Comparison of ENCODE assay signal across 13 mouse cellular contexts in genomic region chrX:160153147-160153815, GRCm38 (mm10). TPM values are rescaled to one million over a fixed set of nuclear protein-coding genes. Genes with fewer than 3 reads are reported as not detected.
A peak's percentile ranks its signal among the peaks of the same experiment; 100 is the strongest.
DNase-seq lines count a peak whose midpoint lies in the region; ATAC-seq and TF ChIP-seq lines count a peak whose summit lies in the region.
"Had no signal": no experiment of that assay in that cellular context is flagged by ENCODE, and none has a peak within 500 bp of the region (broad histone marks: within the 10 kb centered on the region; RNA-seq: fewer than 3 reads in every experiment).

No protein-coding gene starts in this region.

- H3K27me3 ChIP-seq in kidney, postnatal 0 days (ENCODE audit: insufficient read depth, low read length), result no peaks in the 10 kb centered on the region
- H3K27me3 ChIP-seq in kidney, embryonic 14.5 days (ENCODE audit: control insufficient read depth, insufficient read depth, low read length), result no peaks in the 10 kb centered on the region
- no peaks in the 10 kb centered on the region for H3K27me3 ChIP-seq in midbrain, postnatal 0 days (ENCODE audit: insufficient read depth, low read length)
- H3K27me3 ChIP-seq in midbrain, embryonic 10.5 days (ENCODE audit: low read depth, poor library complexity, severe bottlenecking), result peaks cover 42% of the 10 kb centered on the region
- H3K27me3 ChIP-seq: liver, embryonic 13.5 days had no signal

- TF ChIP-seq CTCF in kidney, postnatal 0 days (IDR thresholded peaks at IDR 0.05; ENCODE audit: low read depth), result peak; percentile 77
- TF ChIP-seq CTCF in midbrain, postnatal 0 days (IDR thresholded peaks at IDR 0.05), result peak; percentile 78

- DNase-seq in kidney, postnatal 0 days (ENCODE audit: low spot score), result peak; percentile 51
- peak; percentile 55 for DNase-seq in midbrain, postnatal 0 days (ENCODE audit: low spot score)
- DNase-seq in midbrain, embryonic 10.5 days (ENCODE audit: low spot score), result no peak
- peak; percentile 70 for DNase-seq in adipocyte (ENCODE audit: low spot score)
- peak; percentile 27 for DNase-seq in retina, embryonic 14.5 days (ENCODE audit: low spot score)
- no peak for DNase-seq in urinary bladder, postnatal 36 days (ENCODE audit: low spot score in 2 of 2)
- DNase-seq: cerebellum, adult 18-20 months; liver, embryonic 13.5 days; thymus, postnatal 4 days had no signal

- 56% methylated on average over 4 of the region's 4 CpGs for WGBS in kidney, postnatal 0 days
- 67% methylated on average over 4 of the region's 4 CpGs for WGBS in kidney, embryonic 14.5 days
- WGBS in midbrain, postnatal 0 days, result 60% methylated on average over 4 of the region's 4 CpGs
- WGBS in midbrain, embryonic 10.5 days, result 55% methylated on average over 4 of the region's 4 CpGs

- H3K36me3 ChIP-seq in kidney, postnatal 0 days (ENCODE audit: insufficient read depth, low read length), result no peaks in the 10 kb centered on the region
- no peaks in the 10 kb centered on the region for H3K36me3 ChIP-seq in kidney, embryonic 14.5 days (ENCODE audit: control insufficient read depth, insufficient read depth, low read length)
- H3K36me3 ChIP-seq in midbrain, postnatal 0 days (ENCODE audit: insufficient read depth, low read length), result no peaks in the 10 kb centered on the region
- H3K36me3 ChIP-seq in midbrain, embryonic 10.5 days, result no peaks in the 10 kb centered on the region
- H3K36me3 ChIP-seq: forebrain, embryonic 10.5 days; heart, embryonic 10.5 days; liver, embryonic 13.5 days had no signal

- ATAC-seq in kidney, postnatal 0 days (replicated peaks; ENCODE audit: low FRiP score, low read depth), result no peak
- no peak for ATAC-seq in kidney, embryonic 14.5 days (ENCODE audit: low FRiP score, low TSS enrichment)
- ATAC-seq in midbrain, postnatal 0 days (ENCODE audit: low FRiP score), result no peak

- H3K4me3 ChIP-seq in kidney, postnatal 0 days (replicated peaks; ENCODE audit: low read depth, low read length), result no peak overlapping the region
- H3K4me3 ChIP-seq in kidney, embryonic 14.5 days (ENCODE audit: low read length), result no peak overlapping the region
- no peak overlapping the region for H3K4me3 ChIP-seq in midbrain, postnatal 0 days (ENCODE audit: low read depth, low read length)
- H3K4me3 ChIP-seq in midbrain, embryonic 10.5 days, result no peak overlapping the region
- H3K4me3 ChIP-seq: forebrain, embryonic 10.5 days; heart, embryonic 10.5 days; liver, embryonic 13.5 days; myocyte had no signal

- H3K4me1 ChIP-seq in kidney, postnatal 0 days (replicated peaks; ENCODE audit: insufficient read depth, low read length), result no peaks in the 10 kb centered on the region
- H3K4me1 ChIP-seq in kidney, embryonic 14.5 days (ENCODE audit: control insufficient read depth, insufficient read depth, low read length), result no peaks in the 10 kb centered on the region
- H3K4me1 ChIP-seq in midbrain, postnatal 0 days (ENCODE audit: insufficient read depth, low read length), result no peaks in the 10 kb centered on the region
- H3K4me1 ChIP-seq in midbrain, embryonic 10.5 days, result no peaks in the 10 kb centered on the region
- H3K4me1 ChIP-seq: forebrain, embryonic 10.5 days; heart, embryonic 10.5 days; liver, embryonic 13.5 days had no signal

- H3K9me3 ChIP-seq in kidney, postnatal 0 days (replicated peaks; ENCODE audit: low read length), result no peaks in the 10 kb centered on the region
- H3K9me3 ChIP-seq in kidney, embryonic 14.5 days (ENCODE audit: control insufficient read depth, low read length), result no peaks in the 10 kb centered on the region
- H3K9me3 ChIP-seq in midbrain, postnatal 0 days (ENCODE audit: low read length), result no peaks in the 10 kb centered on the region
- no peaks in the 10 kb centered on the region for H3K9me3 ChIP-seq in midbrain, embryonic 10.5 days (replicated peaks)
- H3K9me3 ChIP-seq: forebrain, embryonic 10.5 days; heart, embryonic 10.5 days; liver, embryonic 13.5 days had no signal

- no peak overlapping the region for H3K27ac ChIP-seq in kidney, postnatal 0 days
- H3K27ac ChIP-seq in kidney, embryonic 14.5 days (ENCODE audit: low read depth, low read length), result no peak overlapping the region
- no peak overlapping the region for H3K27ac ChIP-seq in midbrain, postnatal 0 days (ENCODE audit: low read depth, low read length)
- no peak overlapping the region for H3K27ac ChIP-seq in midbrain, embryonic 10.5 days (replicated peaks)
- H3K27ac ChIP-seq: forebrain, embryonic 10.5 days; heart, embryonic 10.5 days; liver, embryonic 13.5 days had no signal

- no peak overlapping the region for H3K4me2 ChIP-seq in kidney, postnatal 0 days (ENCODE audit: low read length)
- no peak overlapping the region for H3K4me2 ChIP-seq in kidney, embryonic 14.5 days (replicated peaks; ENCODE audit: low read depth, low read length)
- no peak overlapping the region for H3K4me2 ChIP-seq in midbrain, postnatal 0 days (ENCODE audit: low read depth, low read length, poor library complexity, severe bottlenecking)
- H3K4me2 ChIP-seq: liver, embryonic 13.5 days had no signal

- H3K9ac ChIP-seq in kidney, postnatal 0 days (ENCODE audit: low read depth, low read length), result no peak overlapping the region
- no peak overlapping the region for H3K9ac ChIP-seq in kidney, embryonic 14.5 days (ENCODE audit: low read depth, low read length)
- no peak overlapping the region for H3K9ac ChIP-seq in midbrain, postnatal 0 days (replicated peaks; ENCODE audit: low read length, poor library complexity, severe bottlenecking)
- H3K9ac ChIP-seq: liver, embryonic 13.5 days had no signal

RNA-seq across cellular contexts. Expression of gene Pdha1, which starts 15.1 kb away (rescaled TPM):
- polyA plus RNA-seq in kidney, postnatal 0 days (2015; fragmentation: Nextera tagmentation; extraction: Ambion mirVana), result 160 and 178 TPM in 2 replicates
- 79.9 and 115 TPM in 2 replicates for polyA plus RNA-seq in kidney, embryonic 14.5 days (2014; fragmentation: Nextera tagmentation; extraction: Ambion mirVana)
- total RNA-seq in midbrain, postnatal 0 days (2014; rRNA removed), result 156 and 178 TPM in 2 replicates
- 179 and 195 TPM in 2 replicates for polyA plus RNA-seq in midbrain, postnatal 0 days (2015; fragmentation: Nextera tagmentation; extraction: Ambion mirVana)
- polyA plus RNA-seq in midbrain, embryonic 10.5 days (2016; fragmentation: Nextera tagmentation; extraction: Ambion mirVana), result 136 and 139 TPM in 2 replicates

Comparison
In these comparisons a context has a peak if more than half of its experiments do, and no peak if none do; other contexts are left out.
1. DNase-seq: peak in kidney, postnatal 0 days (single experiment), midbrain, postnatal 0 days (single experiment), adipocyte (single experiment) and retina, embryonic 14.5 days (single experiment); none in midbrain, embryonic 10.5 days (single experiment) and urinary bladder, postnatal 36 days (0 of 2).